Mouse (Mus musculus) intestine, embryonic 14.5 days (tissue): ENCODE data around the gene Necab2. TPM values are rescaled to one million over a fixed set of nuclear protein-coding genes. Genes with fewer than 3 reads are reported as not detected.
A peak's percentile ranks its signal among the peaks of the same experiment; 100 is the strongest.

Source experiments
- ATAC-seq: fragments of 200-750 bp; cut with Nextera tagmentation; replicated peaks from 2 replicates; pipeline ENCODE4 v1.8.0; 2017; ENCODE audit warnings: low read depth, moderate number of reproducible peaks, moderate TSS enrichment, moderate library complexity; ENCODE audit not compliant: low FRiP score, low TSS enrichment
- DNase-seq: peaks from one replicate; pipeline ENCODE4 v3.0.0-alpha.2; 2018; ENCODE audit warnings: low spot score
- H3K27ac ChIP-seq: fragments of 300-500 bp; sonication (generic); 2 replicates; pipeline ENCODE4 v1.5.1; 2014; ENCODE audit warnings: low read depth, mild to moderate bottlenecking, control low read depth
- H3K27me3 ChIP-seq: fragments of 300-500 bp; sonication (generic); replicated peaks from 2 replicates; pipeline ENCODE4 v1.6.1; 2014; ENCODE audit warnings: low read length, control low read depth; ENCODE audit not compliant: control insufficient read depth, insufficient read depth
- H3K36me3 ChIP-seq: fragments of 300-500 bp; sonication (generic); 2 replicates; pipeline ENCODE4 v1.6.1; 2014; ENCODE audit warnings: low read length, control low read depth; ENCODE audit not compliant: control insufficient read depth, insufficient read depth
- H3K4me1 ChIP-seq: fragments of 300-500 bp; sonication (generic); replicated peaks from 2 replicates; pipeline ENCODE4 v1.6.1; 2014; ENCODE audit warnings: low read length, control low read depth, mixed read lengths; ENCODE audit not compliant: control insufficient read depth, insufficient read depth
- H3K4me2 ChIP-seq: fragments of 300-500 bp; sonication (generic); 2 replicates; pipeline ENCODE4 v1.6.1; 2014; ENCODE audit warnings: low read length
- H3K4me3 ChIP-seq: fragments of 300-500 bp; sonication (generic); 2 replicates; pipeline ENCODE4 v1.5.1; 2014; ENCODE audit warnings: low read depth, low read length, control low read depth, mixed read lengths
- H3K9ac ChIP-seq: fragments of 300-500 bp; sonication (generic); 2 replicates; pipeline ENCODE4 v1.6.1; 2014; ENCODE audit warnings: mild to moderate bottlenecking, low read length
- H3K9me3 ChIP-seq: fragments of 300-500 bp; sonication (generic); 2 replicates; pipeline ENCODE4 v1.6.1; 2016; ENCODE audit warnings: low read length, control low read depth; ENCODE audit not compliant: control insufficient read depth
- WGBS: fragments of 180-500 bp; shearing (Covaris S2); extraction: QIAGEN DNeasy Blood & Tissue Kit; methylation state at CpG from one replicate; pipeline ENCODE4 v1.1.7; 2014; 5-methylcytosine and 5-hydroxymethylcytosine counted together
- polyA plus RNA-seq: library from polyadenylated mRNA; unstranded; fragments of >200 nt; fragmentation: Nextera tagmentation; extraction: Ambion mirVana; gene quantifications from 2 replicates; pipeline ENCODE4 v1.2.1, GENCODE M21; 2014

Necab2 gene
- polyA plus RNA-seq, 1 experiment from 2014 or later, result 2.4 TPM

DNA sequence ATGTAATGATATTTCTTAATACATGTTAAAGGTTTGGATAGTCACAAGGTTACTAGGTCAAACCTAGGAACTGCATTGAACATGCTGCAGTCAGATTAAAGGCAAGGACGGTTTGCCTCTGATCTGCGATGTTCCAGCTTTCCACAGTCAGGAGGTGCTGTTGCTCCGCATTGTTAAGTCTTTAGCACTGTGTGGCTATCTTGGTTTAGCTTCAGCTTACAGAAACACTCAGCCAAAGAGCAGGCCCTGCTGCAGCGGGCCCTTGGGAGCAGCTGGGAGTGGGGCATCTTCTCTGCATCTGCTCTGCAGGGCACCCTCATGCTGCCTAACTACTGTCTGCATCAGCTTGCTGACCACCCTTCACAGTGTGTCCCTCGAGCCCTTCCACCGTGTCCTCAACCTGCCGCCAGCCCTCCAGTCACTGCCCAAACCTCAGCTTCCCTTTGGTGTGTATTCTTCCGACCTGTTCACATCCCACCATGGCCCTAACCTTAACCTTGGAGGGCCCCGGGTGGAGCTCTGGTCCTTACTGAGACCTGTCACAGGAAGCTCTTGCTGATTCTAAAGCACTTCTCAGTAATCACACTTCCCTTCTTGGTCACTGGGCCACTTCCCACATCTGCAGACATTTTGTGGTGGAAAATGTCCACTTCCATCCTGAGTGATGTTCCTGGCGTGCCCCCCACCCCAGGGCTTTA is 34.3 kb upstream of the Necab2 start:
- no peak overlapping the region for H3K27ac ChIP-seq

DNA sequence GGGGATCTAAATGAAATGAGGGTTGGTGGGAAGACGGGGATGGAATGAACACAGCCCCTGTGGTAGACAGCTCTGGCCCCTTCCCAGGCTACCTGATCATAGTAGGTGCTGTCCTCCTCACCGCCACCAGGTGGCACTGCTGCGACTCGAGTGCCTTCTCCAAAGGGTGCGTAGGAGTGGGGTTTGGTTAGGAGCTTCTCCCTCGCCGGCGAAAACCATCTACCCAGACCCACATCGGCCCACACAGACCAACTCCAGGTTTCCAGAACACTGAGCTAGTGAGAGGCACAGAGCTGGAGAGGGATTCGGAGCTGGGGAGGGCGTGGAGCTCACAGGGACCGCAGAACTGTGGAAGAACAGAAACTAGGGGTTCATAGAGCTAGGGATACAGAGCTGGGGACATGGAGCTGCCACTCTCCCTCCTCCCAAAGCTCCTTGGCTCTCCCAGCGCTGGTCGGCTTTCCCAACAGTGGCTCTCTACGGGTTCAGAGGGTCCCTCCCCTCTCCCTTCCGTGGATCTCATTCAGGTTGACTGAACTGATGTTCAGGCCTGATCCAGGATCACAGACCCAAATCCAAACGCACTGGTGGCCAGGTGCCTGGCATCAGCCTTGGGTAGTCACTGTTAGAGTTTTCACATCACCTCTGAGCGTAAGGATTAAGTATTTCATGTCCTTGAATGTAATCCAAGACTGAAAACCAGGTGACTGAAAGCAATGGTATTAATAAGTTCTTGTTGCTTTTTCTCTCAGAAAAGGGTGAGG is 33.6 kb upstream of the Necab2 start:
- H3K27me3 ChIP-seq, result no peaks in the 10 kb centered on the region
- H3K4me3 ChIP-seq, result 0 out of 2 replicates have a peak overlapping the region, but pooled peaks have one; percentile 10
- no peaks in the 10 kb centered on the region for H3K9me3 ChIP-seq
- DNase-seq, result peak; percentile 90
- H3K27ac ChIP-seq, result no peak overlapping the region
- H3K4me2 ChIP-seq, result peak overlapping the region; percentile 39
- peaks cover 32% of the 10 kb centered on the region for H3K36me3 ChIP-seq
- H3K9ac ChIP-seq, result peak overlapping the region; percentile 34
- H3K4me1 ChIP-seq, result no peaks in the 10 kb centered on the region
- 12% methylated on average over 18 of the region's 18 CpGs for WGBS
- peak; percentile 67 for ATAC-seq

More for the DNA sequence above, 34.3 kb upstream of the Necab2 start:
- H3K4me3 ChIP-seq, result no peak overlapping the region
- no peaks in the 10 kb centered on the region for H3K4me1 ChIP-seq
- no peak overlapping the region for H3K9ac ChIP-seq
- H3K4me2 ChIP-seq, result no peak overlapping the region
- H3K9me3 ChIP-seq, result no peaks in the 10 kb centered on the region
- no peaks in the 10 kb centered on the region for H3K27me3 ChIP-seq
- DNase-seq (no peak), ATAC-seq (no peak; the same call in 1 of the 2 replicates)
- WGBS, result 54% methylated on average over 10 of the region's 10 CpGs
- H3K36me3 ChIP-seq, result peaks cover 39% of the 10 kb centered on the region

DNA sequence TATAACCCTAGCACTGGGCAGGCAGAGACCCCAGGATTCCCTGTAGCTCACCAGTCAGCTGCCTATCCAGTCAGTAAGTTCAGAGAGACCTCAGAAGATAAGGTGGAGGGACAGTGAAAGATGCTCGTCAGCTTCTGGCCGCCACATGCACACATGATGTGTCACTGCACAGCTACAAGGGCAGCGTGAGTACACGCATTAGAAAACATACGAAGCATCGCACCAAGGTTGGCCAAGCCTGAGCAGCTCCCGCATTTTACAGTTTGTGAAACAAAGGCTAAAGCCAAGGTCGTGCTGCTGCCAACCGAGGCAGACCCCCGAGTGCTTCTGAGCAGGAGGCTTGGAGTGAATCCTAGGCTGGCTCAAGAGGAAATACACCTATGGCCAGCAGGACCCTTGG is 32.9 kb upstream of the Necab2 start:
- Histone ChIP-seq H3K4me1 (no peaks in the 10 kb centered on the region), H3K9me3 (no peaks in the 10 kb centered on the region)
- WGBS, result 84% methylated on average over 10 of the region's 10 CpGs

DNA sequence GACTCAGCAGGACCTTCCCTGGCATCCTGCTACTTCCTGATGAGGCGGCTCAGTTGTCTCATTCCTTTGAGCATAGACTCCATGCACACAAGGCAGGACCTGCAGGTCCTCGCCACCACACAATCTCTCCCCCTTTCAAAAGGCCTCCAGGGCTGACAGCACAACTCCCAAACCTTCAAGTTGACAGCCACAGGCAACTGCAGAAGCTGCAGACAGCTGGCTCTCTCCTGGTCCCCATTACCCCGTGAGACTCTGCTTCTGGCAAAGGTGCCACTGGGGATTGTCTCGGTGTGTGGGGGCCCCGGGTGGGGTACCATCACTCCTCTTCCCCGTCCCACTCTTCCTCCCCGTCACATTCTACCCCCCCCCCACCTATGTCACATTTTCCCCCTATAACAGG is 26.2 kb upstream of the Necab2 start:
- Histone ChIP-seq H3K4me2 (no peak overlapping the region), H3K9me3 (no peaks in the 10 kb centered on the region), H3K27me3 (no peaks in the 10 kb centered on the region), H3K27ac (no peak overlapping the region), H3K4me3 (no peak overlapping the region), H3K4me1 (0 out of 2 replicates have a peak, but pooled peaks cover 5% of the 10 kb centered on the region), H3K36me3 (no peaks in the 10 kb centered on the region), H3K9ac (no peak overlapping the region)
- no peak for ATAC-seq
- 76% methylated on average over 7 of the region's 7 CpGs for WGBS
- no peak for DNase-seq

More for the DNA sequence above, 32.9 kb upstream of the Necab2 start:
- Histone ChIP-seq H3K36me3 (peaks cover 25% of the 10 kb centered on the region), H3K27ac (no peak overlapping the region), H3K27me3 (no peaks in the 10 kb centered on the region), H3K4me3 (no peak overlapping the region), H3K4me2 (no peak overlapping the region), H3K9ac (no peak overlapping the region)
- no peak for ATAC-seq
- DNase-seq, result no peak

DNA sequence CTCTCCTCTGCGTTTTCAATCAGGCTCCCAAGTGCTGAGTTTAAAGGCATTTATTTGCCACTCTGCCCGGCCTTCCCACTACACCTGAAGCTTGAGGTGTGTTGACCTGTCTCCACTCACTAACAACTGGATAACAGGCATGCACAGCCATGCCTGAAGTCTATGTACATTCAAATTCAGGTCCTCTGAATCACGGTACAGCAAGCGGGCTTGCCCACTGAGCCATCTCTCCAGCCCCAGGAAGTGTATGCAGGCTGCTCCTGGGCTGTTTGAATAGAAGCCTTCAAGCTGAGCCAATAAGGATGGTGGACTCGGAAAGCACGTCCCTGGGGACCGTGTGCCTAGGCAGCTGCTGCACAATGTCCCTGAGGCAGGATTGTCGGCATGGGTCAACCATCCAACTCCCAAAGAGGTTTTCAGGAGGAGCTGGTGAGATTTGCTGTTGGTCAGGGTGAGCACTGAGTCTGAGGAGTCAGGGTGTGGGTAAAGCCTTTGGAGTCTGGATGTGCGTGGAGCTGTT is 24.9 kb upstream of the Necab2 start:
- no peaks in the 10 kb centered on the region for H3K36me3 ChIP-seq
- H3K9ac ChIP-seq, result no peak overlapping the region
- H3K4me3 ChIP-seq, result no peak overlapping the region
- ATAC-seq, result no peak
- H3K9me3 ChIP-seq, result no peaks in the 10 kb centered on the region
- DNase-seq, result no peak
- no peak overlapping the region for H3K27ac ChIP-seq
- no peaks in the 10 kb centered on the region for H3K27me3 ChIP-seq
- WGBS, result 68% methylated on average over 9 of the region's 9 CpGs
- no peak overlapping the region for H3K4me2 ChIP-seq
- H3K4me1 ChIP-seq, result 0 out of 2 replicates have a peak, but pooled peaks cover 5% of the 10 kb centered on the region

DNA sequence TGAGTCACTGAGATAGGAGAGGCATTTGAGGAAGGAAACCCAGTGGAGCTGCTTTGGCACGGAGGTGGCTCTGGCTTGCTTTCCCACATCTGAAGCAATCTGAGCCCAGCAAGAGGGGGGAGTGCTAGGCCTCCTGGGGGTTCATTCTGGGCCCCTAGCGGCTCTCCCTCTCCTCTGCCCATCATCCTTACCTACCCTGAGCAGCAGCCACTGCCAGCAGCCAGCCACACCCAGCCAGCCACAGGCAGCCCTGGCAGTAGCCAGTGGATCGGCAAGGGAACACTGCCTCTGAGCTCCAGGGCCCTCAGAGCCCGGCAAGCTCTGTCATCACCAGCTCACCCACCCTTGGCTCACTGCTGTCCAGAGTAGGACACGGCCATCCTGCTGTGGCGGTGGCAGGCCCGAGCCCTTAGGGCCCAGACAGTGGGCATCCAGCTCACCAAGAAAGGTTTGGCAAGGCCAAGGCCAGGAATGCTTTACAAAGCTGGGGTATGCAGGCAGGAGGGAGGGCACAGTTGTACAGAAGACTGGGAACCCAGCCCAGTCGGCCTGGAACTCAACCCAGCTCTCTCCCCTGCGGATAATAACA is 24.3 kb upstream of the Necab2 start:
- ATAC-seq (no peak), DNase-seq (no peak)
- WGBS, result 62% methylated on average over 9 of the region's 9 CpGs
- H3K4me2 ChIP-seq, result no peak overlapping the region
- H3K36me3 ChIP-seq, result no peaks in the 10 kb centered on the region
- no peak overlapping the region for H3K9ac ChIP-seq
- H3K9me3 ChIP-seq, result no peaks in the 10 kb centered on the region
- no peak overlapping the region for H3K4me3 ChIP-seq
- 0 out of 2 replicates have a peak, but pooled peaks cover 5% of the 10 kb centered on the region for H3K4me1 ChIP-seq
- no peaks in the 10 kb centered on the region for H3K27me3 ChIP-seq
- H3K27ac ChIP-seq, result no peak overlapping the region

DNA sequence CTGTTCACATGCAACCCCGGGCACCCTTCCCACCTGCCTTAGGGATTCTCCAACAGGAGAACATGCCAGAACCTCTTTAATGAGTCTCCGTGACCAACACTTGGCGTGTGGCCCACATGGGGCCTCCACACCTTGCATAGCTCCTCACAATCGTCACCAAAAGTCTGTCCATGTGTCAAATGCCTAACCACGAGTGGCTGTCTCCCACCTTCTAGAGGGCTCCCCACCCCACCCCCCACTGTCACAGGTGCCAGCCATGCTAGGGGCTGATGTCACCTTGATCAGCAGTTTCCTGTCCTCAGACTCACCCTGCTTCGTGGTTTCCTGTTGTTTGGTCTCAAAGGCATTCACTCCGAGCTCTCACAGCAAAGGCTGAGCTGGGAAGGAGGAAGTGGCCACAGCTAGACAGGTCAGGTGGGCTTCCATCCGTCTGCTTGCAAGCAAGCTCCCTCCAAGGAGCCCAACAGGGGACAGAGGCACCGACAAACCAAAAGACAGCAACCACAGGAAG is 22.8 kb upstream of the Necab2 start:
- H3K9ac ChIP-seq, result no peak overlapping the region
- H3K27ac ChIP-seq, result no peak overlapping the region
- H3K36me3 ChIP-seq, result no peaks in the 10 kb centered on the region
- H3K4me1 ChIP-seq, result 0 out of 2 replicates have a peak, but pooled peaks cover 5% of the 10 kb centered on the region
- no peak overlapping the region for H3K4me2 ChIP-seq
- ATAC-seq (no peak), DNase-seq (no peak)
- H3K4me3 ChIP-seq, result no peak overlapping the region
- no peaks in the 10 kb centered on the region for H3K27me3 ChIP-seq
- 56% methylated on average over 9 of the region's 9 CpGs for WGBS
- H3K9me3 ChIP-seq, result no peaks in the 10 kb centered on the region

DNA sequence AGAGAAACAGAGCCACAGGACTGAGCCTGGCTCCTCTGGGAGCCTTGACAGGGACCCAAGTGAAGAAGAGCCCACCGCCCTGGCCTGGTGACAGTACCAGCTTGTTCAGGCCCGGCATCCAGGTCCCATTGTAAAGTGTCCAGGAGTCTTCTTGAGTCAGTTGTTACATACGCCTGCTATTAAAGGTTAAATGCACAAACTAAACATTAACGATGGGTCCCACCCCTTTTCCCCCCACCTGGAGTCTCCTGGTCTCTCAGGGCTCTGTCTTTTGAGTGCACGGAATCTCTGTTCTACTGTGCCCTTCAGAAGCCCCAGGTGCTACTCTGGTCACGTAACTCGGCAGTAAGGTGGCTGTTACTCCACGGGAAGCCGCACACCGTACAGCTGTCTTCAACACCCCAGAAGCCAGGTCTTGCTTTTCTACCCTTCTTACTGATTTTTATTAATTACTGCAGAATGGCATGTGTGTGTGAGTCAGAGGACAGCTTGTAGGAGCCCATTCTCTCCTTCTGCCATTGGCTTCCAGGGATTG is 22.3 kb upstream of the Necab2 start:
- H3K4me3 ChIP-seq, result no peak overlapping the region
- no peak overlapping the region for H3K9ac ChIP-seq
- ATAC-seq (no peak), DNase-seq (no peak)
- H3K4me2 ChIP-seq, result no peak overlapping the region
- no peaks in the 10 kb centered on the region for H3K9me3 ChIP-seq
- H3K36me3 ChIP-seq, result no peaks in the 10 kb centered on the region
- 0 out of 2 replicates have a peak, but pooled peaks cover 5% of the 10 kb centered on the region for H3K4me1 ChIP-seq
- 78% methylated on average over 10 of the region's 10 CpGs for WGBS
- H3K27me3 ChIP-seq, result no peaks in the 10 kb centered on the region
- H3K27ac ChIP-seq, result no peak overlapping the region; the same call in 1 of the 2 replicates
